Mouse (Mus musculus) heart, embryonic 12.5 days (tissue): ENCODE measurements around the gene Sgca. TPM values are rescaled to one million over a fixed set of nuclear protein-coding genes. Genes with fewer than 3 reads are reported as not detected.

Experiments
- ATAC-seq: fragments of 200-750 bp; cut with Nextera tagmentation; 2 replicates; pipeline ENCODE4 v1.8.0; 2017; ENCODE audit warnings: moderate TSS enrichment, moderate library complexity; ENCODE audit not compliant: insufficient number of reproducible peaks, low FRiP score
- H3K27ac ChIP-seq: fragments of 300-500 bp; sonication (generic); 2 replicates; pipeline ENCODE4 v1.5.1; 2016; ENCODE audit warnings: mild to moderate bottlenecking, moderate library complexity; ENCODE audit not compliant: poor library complexity, severe bottlenecking
- H3K27me3 ChIP-seq: fragments of 300-500 bp; sonication (generic); replicated peaks from 2 replicates; pipeline ENCODE4 v1.6.1; 2016; ENCODE audit warnings: mild to moderate bottlenecking, moderate library complexity
- H3K36me3 ChIP-seq: fragments of 300-500 bp; sonication (generic); 2 replicates; pipeline ENCODE4 v1.6.1; 2016; ENCODE audit warnings: mild to moderate bottlenecking, moderate library complexity
- H3K4me1 ChIP-seq: fragments of 300-500 bp; sonication (generic); replicated peaks from 2 replicates; pipeline ENCODE4 v1.6.1; 2016; ENCODE audit warnings: mild to moderate bottlenecking
- H3K4me2 ChIP-seq: fragments of 300-500 bp; sonication (generic); 2 replicates; pipeline ENCODE4 v1.6.1; 2016; ENCODE audit warnings: mild to moderate bottlenecking, moderate library complexity
- H3K4me3 ChIP-seq: fragments of 300-500 bp; sonication (generic); 2 replicates; pipeline ENCODE4 v1.5.1; 2016; ENCODE audit warnings: mild to moderate bottlenecking
- H3K9ac ChIP-seq: fragments of 300-500 bp; sonication (generic); 2 replicates; pipeline ENCODE4 v1.6.1; 2016; ENCODE audit warnings: mild to moderate bottlenecking, moderate library complexity
- H3K9me3 ChIP-seq: fragments of 300-500 bp; sonication (generic); replicated peaks from 2 replicates; pipeline ENCODE4 v1.6.1; 2016; ENCODE audit warnings: mild to moderate bottlenecking, moderate library complexity
- WGBS: fragments of 180-500 bp; shearing (Covaris S2); methylation state at CpG from one replicate; pipeline ENCODE4 v1.1.7; 2016; 5-methylcytosine and 5-hydroxymethylcytosine counted together
- polyA plus RNA-seq: library from polyadenylated mRNA; unstranded; fragments of >200 nt; fragmentation: Nextera tagmentation; extraction: Ambion mirVana; gene quantifications from 2 replicates; pipeline ENCODE4 v1.2.1, GENCODE M21; 2016

Gene Sgca
- polyA plus RNA-seq, 1 experiment from 2014 or later, result 20.6 TPM

- Histone ChIP-seq H3K9me3 (no peaks in the 10 kb centered on the region), H3K9ac (peak overlapping the region; percentile 87), H3K4me3 (peak overlapping the region; percentile 78), H3K27ac (peak overlapping the region; percentile 83), H3K4me1 (peaks cover 62% of the 10 kb centered on the region), H3K36me3 (peaks cover 12% of the 10 kb centered on the region), H3K4me2 (peak overlapping the region; percentile 94), H3K27me3 (no peaks in the 10 kb centered on the region)
- ATAC-seq, result peak; percentile 14; the same call in 1 of the 2 replicates
- WGBS, result under 1% methylated on average over 38 of the region's 40 CpGs
Measured at GRCm38 (mm10) chr11:95010141-95010739, 34.1 kb upstream of the Sgca start.

DNA sequence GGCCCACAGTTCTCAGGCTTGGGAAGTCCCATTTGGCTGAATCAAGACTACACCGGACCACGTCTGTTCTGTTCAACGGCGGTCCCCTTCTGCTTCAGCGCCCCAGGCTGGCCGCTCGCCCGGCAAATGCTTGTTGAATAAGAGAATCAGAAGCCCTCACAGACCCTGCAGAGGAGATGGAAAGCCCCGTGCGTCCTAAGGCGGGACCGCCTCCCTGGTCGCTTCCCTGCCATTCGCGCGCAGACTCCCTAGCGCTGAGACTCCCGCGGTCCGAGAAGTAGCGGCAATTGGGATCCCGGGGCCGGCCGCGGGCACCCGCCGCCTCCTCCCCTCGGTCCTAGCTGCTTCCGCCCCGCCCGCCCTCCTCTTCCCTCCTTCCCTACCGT, 33.5 kb upstream of the Sgca start, which contains the start of gene Samd14:
Gene Samd14, plus strand, starts transcription at position 251 of the 386 bp plus-strand sequence.
- WGBS, result 0% methylated on average over 30 of the region's 32 CpGs
- no peaks in the 10 kb centered on the region for H3K27me3 ChIP-seq
- peak within 1 kb of the TSS; percentile 94 for H3K4me2 ChIP-seq
- H3K36me3 ChIP-seq, result peaks cover 16% of the 10 kb centered on the region
- peak within 1 kb of the TSS; percentile 87 for H3K9ac ChIP-seq
- no peaks in the 10 kb centered on the region for H3K9me3 ChIP-seq
- peaks cover 57% of the 10 kb centered on the region for H3K4me1 ChIP-seq
- H3K4me3 ChIP-seq, result peak within 1 kb of the TSS; percentile 78
- ATAC-seq, result peak; percentile 43
- H3K27ac ChIP-seq, result peak within 1 kb of the TSS; percentile 83

GRCm38 (mm10) chr11:95008661-95009628, 32.8 kb upstream of the Sgca start:
- 32% methylated on average over 15 of the region's 15 CpGs for WGBS
- Histone ChIP-seq H3K9me3 (no peaks in the 10 kb centered on the region), H3K4me2 (peak overlapping the region; percentile 94), H3K27me3 (no peaks in the 10 kb centered on the region), H3K36me3 (peaks cover 20% of the 10 kb centered on the region), H3K27ac (peak overlapping the region; percentile 83), H3K9ac (peak overlapping the region; percentile 87), H3K4me3 (peak overlapping the region; percentile 78), H3K4me1 (peaks cover 64% of the 10 kb centered on the region)
- ATAC-seq, result no peak

GRCm38 (mm10) chr11:95007418-95007817, 31.3 kb upstream of the Sgca start:
- Histone ChIP-seq H3K4me1 (peaks cover 69% of the 10 kb centered on the region), H3K27ac (no peak overlapping the region), H3K4me3 (peak overlapping the region; percentile 48; the same call in 1 of the 2 replicates), H3K9ac (peak overlapping the region; percentile 3; the same call in 1 of the 2 replicates), H3K9me3 (no peaks in the 10 kb centered on the region), H3K36me3 (peaks cover 33% of the 10 kb centered on the region), H3K4me2 (peak overlapping the region; percentile 80; the same call in 1 of the 2 replicates), H3K27me3 (no peaks in the 10 kb centered on the region)
- no peak for ATAC-seq
- WGBS, result 52% methylated on average over 3 of the region's 3 CpGs

- Histone ChIP-seq H3K9ac (peak overlapping the region; percentile 70), H3K36me3 (peaks cover 41% of the 10 kb centered on the region), H3K4me1 (peaks cover 63% of the 10 kb centered on the region), H3K4me3 (peak overlapping the region; percentile 48), H3K27me3 (no peaks in the 10 kb centered on the region), H3K27ac (peak overlapping the region; percentile 69), H3K9me3 (no peaks in the 10 kb centered on the region), H3K4me2 (peak overlapping the region; percentile 80)
- 2% methylated on average over 27 of the region's 27 CpGs for WGBS
- ATAC-seq, result peak; percentile 65
Measured at GRCm38 (mm10) chr11:95006525-95007219, 30.5 kb upstream of the Sgca start.

DNA sequence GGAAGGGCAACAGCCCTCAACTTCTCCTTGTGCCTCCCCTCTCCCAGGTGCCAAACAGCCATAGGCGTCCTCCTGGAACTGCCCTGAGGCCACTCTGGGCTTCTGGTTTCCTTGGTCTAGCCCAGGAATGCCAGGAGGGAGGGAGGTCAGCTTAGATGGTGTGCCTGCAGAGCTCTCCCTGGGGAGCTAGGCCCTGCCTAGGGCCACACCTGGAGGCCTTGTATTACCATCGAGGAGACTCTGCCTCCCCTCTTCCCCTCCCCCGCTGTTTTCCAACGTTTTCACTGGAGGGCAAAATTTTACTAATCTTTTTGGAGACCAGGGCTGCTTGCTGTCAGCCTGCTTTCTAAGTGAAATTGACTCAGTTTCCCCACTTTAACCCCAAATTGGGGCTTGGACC, 29.9 kb upstream of the Sgca start:
- H3K4me2 ChIP-seq, result peak overlapping the region; percentile 80
- ATAC-seq, result no peak
- H3K27me3 ChIP-seq, result no peaks in the 10 kb centered on the region
- H3K9ac ChIP-seq, result peak overlapping the region; percentile 70
- peak overlapping the region; percentile 48 for H3K4me3 ChIP-seq
- no peaks in the 10 kb centered on the region for H3K9me3 ChIP-seq
- no peak overlapping the region for H3K27ac ChIP-seq
- WGBS, result 36% methylated on average over 4 of the region's 4 CpGs
- H3K4me1 ChIP-seq, result peaks cover 63% of the 10 kb centered on the region
- H3K36me3 ChIP-seq, result peaks cover 45% of the 10 kb centered on the region

GRCm38 (mm10) chr11:95004937-95005198, 28.7 kb upstream of the Sgca start:
- no peak overlapping the region for H3K9ac ChIP-seq
- no peak for ATAC-seq
- peak overlapping the region; percentile 59; the same call in 1 of the 2 replicates for H3K27ac ChIP-seq
- H3K9me3 ChIP-seq, result no peaks in the 10 kb centered on the region
- H3K4me1 ChIP-seq, result peaks cover 68% of the 10 kb centered on the region
- WGBS, result 74% methylated on average over 6 of the region's 6 CpGs
- H3K36me3 ChIP-seq, result peaks cover 54% of the 10 kb centered on the region
- H3K27me3 ChIP-seq, result no peaks in the 10 kb centered on the region
- no peak overlapping the region for H3K4me2 ChIP-seq
- no peak overlapping the region for H3K4me3 ChIP-seq

- Histone ChIP-seq H3K27ac (peak overlapping the region; percentile 59; the same call in 1 of the 2 replicates), H3K27me3 (no peaks in the 10 kb centered on the region), H3K9me3 (no peaks in the 10 kb centered on the region), H3K4me2 (no peak overlapping the region), H3K9ac (0 out of 2 replicates have a peak overlapping the region, but pooled peaks have one; percentile 50), H3K4me3 (no peak overlapping the region), H3K4me1 (peaks cover 67% of the 10 kb centered on the region), H3K36me3 (peaks cover 60% of the 10 kb centered on the region)
- no peak for ATAC-seq
- WGBS, result 75% methylated on average over 12 of the region's 12 CpGs
Measured at GRCm38 (mm10) chr11:95004136-95004936, 28.2 kb upstream of the Sgca start.

DNA sequence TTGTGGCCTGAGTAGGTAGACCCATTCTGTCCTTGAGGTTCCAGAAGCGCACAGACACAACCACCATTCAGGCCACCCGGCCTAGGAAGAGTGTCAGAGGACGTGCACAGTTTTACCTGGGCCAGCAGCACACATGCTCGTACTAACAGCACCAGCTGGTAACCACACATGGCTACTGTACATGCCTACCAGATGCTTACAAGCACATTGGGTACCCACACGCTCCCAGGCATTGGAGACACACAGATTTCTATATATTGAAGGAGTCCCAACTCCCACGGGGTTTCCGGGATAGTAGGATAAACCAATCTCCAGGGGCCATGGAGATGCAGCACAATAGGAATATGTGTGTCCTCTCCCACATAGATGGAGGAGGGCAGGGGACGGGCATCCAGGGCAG, 26.6 kb upstream of the Sgca start:
- Histone ChIP-seq H3K4me1 (peaks cover 60% of the 10 kb centered on the region), H3K4me2 (no peak overlapping the region), H3K9me3 (no peaks in the 10 kb centered on the region), H3K27me3 (no peaks in the 10 kb centered on the region), H3K27ac (no peak overlapping the region), H3K9ac (no peak overlapping the region), H3K36me3 (peaks cover 76% of the 10 kb centered on the region), H3K4me3 (no peak overlapping the region)
- no peak for ATAC-seq
- 90% methylated on average over 8 of the region's 8 CpGs for WGBS

DNA sequence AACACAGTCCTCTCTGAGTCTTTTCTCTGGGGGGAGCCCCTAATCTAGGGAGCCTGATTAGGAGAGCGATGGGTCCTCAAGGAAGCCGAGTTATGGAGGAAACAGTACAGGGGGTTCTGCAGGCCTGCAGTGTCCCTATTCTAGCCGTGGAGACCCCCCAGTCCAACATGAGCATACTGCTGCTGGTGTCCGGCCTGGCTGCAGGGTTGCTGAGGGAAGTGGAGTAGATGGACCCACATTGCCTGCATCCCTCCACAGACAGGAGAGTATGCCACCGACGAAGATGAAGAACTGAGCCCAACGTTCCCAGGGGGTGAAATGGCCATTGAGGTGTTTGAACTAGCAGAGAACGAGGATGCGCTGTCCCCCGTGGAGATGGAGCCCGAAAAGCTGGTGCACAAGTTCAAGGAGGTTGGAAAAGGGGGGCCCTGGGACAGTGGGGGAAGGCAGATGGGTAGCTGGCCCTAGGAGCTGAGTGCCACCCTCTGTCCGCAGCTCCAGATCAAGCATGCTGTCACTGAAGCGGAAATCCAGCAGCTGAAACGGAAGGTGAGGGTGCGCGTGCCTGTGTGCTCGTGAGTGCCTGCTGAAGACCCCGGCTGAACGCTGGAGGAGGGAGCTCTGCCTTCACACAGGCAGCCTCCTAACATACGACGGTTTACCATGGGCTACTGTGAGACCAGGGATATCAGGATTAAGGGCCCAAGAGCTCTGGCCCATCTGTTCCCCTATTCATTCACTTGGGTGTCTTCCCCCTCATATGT, 25.6 kb upstream of the Sgca start:
- Histone ChIP-seq H3K9ac (no peak overlapping the region), H3K4me3 (no peak overlapping the region), H3K36me3 (peaks cover 85% of the 10 kb centered on the region), H3K27ac (no peak overlapping the region), H3K27me3 (no peaks in the 10 kb centered on the region), H3K9me3 (no peaks in the 10 kb centered on the region), H3K4me1 (peaks cover 61% of the 10 kb centered on the region), H3K4me2 (no peak overlapping the region)
- no peak for ATAC-seq
- WGBS, result 86% methylated on average over 21 of the region's 21 CpGs
